Mouse (Mus musculus): ENCODE measurements around the gene Tecpr2.

Gene Tecpr2

DNA sequence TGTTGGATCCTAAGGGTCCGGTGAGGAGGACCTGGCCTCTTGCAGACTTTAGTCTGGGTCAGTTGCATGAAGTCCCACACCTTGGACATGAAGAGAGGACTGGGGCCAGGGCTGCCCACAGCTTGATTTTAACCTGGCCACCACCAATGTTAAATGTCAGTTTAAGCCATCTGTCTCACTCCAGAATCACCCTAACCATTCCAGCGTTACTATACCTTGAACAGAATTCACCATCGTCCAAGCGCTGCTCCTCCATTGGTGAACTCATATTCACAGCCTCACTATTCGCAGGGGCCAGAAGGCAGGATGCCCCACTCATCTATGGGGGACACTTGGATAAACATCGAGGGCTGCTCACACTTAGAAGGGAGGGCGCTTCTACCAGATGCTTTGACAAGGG lies 111.9 kb downstream of the Tecpr2 start:
- DNase-seq (ENCODE audit: low read depth in 2 of 2, low spot score in 2 of 2): no peak

DNA sequence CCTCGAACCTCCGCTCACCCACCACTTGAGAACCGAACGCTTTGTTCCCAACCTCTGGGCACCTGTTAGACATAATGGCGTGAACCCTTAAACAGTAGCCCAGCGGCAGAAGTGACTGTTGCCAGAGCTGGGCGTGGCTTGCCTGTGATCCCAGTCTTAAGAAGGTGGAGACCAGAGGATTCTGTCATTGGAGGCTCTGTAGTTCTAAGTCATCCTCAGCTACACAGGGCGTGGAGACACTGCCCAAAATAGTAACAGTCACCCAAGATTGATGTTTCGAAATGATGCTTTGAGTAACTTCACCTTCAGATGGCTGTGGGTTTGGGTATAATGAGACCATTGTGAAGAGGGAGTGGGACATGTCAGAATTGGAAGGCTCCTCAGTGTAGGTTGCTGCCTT lies 115.1 kb downstream of the Tecpr2 start:
- DNase-seq (ENCODE audit: low read depth in 2 of 2, low spot score in 2 of 2): no peak

DNA sequence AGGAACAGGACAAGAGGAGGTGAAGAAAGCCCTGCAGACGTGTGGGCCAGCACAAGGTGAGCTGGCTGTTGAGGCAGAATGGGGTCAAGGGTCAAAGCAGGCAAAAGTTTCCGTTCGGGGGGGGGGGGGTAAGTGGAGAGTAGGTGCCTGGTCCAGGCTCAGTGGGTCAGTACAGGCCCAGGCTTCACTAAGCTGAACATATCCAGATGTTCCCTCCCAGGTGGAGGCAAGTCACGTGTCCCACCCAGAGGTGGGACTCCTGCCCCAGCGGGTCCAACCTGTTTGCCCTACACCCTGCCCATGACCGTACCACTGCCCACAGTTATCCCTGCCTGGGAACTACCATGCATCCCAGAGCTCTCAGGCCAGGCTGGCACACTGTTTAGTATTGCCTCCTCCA lies 116.7 kb downstream of the Tecpr2 start:
- no peak for DNase-seq (ENCODE audit: low read depth in 2 of 2, low spot score in 2 of 2)

DNA sequence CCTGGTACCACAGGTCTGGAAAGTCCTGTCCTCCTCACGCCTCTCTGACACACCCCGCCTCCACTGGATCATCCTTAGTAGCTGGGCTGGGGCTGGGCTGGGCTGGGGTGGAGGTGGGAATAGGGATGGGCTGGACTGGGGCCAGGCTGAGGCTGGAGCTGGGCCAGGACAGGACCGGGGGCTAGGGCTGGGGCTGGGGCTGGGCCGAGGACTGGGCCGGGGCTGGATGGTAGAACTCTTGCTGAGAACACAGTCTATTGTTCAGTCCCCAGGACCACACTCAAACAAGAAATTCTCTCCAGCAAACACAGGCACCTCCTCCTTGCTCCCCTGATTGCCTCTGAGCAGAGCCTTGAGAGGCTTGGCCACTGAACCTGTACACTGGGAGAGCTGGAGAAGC lies 117.3 kb downstream of the Tecpr2 start:
- no peak for DNase-seq (ENCODE audit: low read depth in 2 of 2, low spot score in 2 of 2)

DNA sequence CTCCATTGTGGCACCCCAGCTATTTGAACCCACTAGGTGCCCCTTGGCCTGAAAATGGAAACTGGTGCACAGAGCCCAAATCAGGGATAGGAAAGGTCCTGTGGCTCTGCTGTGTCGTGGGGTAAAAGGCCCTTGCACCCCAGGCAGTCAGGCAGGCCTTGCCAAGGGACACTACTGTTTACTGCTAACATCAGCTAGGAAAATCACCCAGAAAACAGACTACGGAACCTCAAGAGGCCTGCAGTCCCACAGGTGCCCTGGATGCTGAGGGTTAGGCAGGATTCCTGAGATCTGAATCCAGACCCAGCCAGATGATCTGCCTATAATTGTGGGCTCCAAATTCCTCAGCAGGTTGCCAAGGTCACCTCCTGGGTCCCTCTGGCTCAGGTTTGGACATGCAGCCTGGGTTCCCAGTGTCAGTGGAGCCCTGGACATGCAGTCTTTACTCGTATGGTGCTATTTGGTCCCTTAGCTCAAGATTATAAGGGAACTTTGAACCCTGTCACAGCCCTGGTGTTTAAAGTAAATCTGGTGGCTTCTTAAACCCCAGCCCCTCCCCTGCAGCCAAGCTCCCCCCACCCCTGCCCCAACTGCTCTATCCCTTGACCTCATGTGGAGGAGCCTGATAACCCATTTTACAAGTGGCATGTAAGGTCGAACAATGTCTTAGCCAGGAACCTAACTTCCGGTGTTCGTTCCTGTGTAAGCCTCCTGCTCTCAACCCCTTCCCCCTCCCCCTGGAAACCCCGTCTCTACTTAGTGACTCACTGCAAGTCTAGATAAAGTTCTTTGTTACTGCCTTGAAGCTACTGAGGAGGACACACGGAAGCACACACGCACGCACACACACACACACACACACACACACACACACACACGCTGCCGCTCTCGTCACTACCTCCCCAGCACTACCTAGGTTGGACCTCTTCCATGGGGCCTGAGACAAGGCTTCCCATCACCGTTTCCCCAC lies 118.4 kb downstream of the Tecpr2 start:
- DNase-seq (ENCODE audit: low read depth in 2 of 2, low spot score in 2 of 2): peak; percentile 27 to 54

DNA sequence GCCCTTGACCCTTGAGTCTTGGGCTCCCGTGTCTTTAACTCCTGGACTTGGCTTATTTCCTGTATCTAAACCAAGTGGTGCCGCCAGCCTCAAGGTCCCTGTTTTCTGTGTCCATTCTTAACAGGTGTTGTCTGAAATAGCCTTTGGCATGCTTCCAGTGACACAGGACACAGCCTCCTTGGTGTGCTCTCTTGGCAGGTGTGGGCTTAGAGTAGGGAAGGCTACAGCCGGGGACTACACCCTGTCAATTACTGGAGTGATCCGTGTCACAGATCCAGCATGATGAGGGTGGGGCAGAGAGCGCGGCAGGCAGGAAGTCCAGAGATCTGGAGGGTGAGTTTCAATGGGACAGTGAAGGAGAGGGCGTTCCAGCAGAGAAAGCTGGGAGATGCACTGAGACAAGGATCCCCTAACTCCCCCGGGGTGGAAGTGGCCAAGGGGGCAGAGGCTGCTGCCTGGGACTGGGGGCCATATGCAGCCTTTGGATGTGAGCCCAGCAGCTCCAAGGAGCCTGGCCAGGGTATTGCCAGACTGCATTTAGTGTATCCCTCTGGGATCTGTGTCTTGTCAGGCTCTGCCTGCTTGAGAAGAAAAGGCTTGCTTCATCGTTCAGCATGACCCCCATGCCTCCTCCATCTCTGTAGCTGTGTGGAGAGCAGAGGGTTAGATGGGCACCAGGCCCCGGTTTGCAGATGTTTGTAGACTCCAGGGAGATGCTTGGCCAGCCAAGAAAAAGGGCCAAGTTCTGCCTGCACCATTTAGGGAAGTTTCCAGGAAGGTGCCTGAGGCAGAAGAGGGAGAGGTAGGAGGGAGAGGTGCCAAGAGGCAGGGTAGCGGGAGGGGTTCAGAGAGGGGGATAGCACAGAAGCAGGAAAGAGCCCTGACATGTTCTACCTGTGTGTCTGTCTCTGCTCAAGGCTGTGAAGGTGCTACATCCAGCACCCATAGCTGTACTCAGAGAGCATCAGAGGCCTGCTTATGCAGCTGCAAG lies 119.7 kb downstream of the Tecpr2 start:
- DNase-seq (ENCODE audit: low read depth in 2 of 2, low spot score in 2 of 2): no peak

DNA sequence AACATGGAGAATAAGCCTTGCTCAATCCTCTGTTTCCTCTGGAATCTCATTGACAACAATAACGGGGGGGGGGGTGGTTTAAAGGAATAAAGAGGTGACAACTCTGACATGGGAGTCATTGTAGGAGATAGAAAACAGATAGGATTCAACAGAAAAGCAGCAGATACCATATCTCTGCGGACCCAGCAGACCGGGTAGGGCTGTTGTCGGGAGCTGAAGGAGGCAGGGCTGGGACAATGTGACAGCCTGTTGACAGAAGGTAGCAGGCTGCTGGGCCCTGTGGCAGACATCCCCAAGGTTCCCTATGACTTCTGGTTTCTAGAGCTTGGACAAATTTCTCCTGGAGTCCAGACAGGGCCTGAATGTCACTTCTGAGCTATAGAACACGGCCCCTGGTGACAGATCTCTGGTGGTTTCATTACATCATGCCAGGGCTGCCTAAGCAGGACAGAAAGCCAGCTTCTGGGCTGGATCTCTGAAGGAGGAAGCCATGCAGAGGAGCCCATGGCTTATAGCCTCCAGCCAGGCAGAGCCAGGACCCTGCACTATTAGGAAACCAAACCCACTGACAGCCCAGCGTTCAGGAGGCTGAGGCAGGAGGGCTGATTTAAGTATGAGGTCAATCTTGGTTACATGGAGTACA lies 120.7 kb downstream of the Tecpr2 start:
- DNase-seq (ENCODE audit: low read depth in 2 of 2, low spot score in 2 of 2): no peak

DNA sequence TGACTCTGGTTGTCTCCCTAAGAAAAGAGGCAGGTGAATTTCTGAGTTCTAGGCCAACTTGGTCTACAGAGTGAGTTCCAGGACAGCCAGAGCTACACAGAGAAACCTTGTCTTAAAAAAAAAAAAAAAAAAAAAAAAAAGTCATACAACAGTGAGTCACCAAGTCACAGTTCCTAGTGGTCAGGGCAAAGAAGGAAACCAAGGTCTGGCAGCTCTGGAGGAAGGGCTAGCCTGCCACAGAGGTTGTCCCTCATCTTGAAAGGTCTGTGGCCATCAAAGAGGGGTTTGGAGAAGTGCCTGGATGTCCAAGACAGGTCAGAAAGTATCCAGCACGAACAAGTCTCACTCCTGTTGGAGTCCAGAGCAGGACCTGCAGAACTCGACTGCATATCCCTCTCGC lies 127.7 kb downstream of the Tecpr2 start:
- DNase-seq (ENCODE audit: low read depth in 2 of 2, low spot score in 2 of 2): no peak

DNA sequence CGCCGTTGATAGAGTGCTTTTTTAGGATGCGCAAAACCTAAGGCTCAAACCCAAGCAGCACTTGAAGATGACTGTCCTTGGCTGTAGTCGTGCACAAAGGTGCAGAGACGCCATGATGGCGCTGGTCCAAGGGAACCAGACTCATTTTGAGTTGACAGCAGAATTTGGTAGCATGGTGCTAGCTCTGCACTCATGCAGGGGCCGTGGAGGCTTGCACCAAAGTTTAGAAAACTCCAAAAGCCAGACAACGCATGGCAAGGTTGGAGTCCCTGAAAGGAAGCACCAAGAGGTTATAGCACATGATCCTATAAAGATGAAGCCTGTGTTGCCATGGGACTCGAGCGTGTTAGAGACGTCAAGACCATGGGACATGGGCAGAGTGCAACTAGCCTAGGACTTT lies 129.0 kb downstream of the Tecpr2 start:
- no peak for DNase-seq (ENCODE audit: low read depth in 2 of 2, low spot score in 2 of 2)

DNA sequence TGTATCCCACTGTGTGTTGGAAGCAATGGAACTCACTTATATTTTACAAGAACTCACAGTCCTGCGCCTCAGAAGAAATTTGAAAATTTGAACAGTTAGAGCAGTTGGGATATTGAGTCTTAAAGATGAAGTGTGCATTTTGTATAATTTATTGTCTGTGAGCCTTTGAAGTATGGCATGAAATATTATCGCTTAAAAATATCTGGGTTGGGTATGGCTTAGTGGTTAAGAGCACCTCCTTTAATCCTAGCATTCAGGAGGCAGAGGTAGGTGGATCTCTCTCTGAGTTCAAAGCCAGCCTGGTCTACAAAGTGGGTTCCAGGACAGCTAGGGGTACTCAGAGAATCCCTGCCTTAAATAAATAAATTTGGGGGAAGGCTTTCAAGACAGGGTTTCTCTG lies 130.0 kb downstream of the Tecpr2 start:
- no peak for DNase-seq (ENCODE audit: low read depth in 2 of 2, low spot score in 2 of 2)

DNA sequence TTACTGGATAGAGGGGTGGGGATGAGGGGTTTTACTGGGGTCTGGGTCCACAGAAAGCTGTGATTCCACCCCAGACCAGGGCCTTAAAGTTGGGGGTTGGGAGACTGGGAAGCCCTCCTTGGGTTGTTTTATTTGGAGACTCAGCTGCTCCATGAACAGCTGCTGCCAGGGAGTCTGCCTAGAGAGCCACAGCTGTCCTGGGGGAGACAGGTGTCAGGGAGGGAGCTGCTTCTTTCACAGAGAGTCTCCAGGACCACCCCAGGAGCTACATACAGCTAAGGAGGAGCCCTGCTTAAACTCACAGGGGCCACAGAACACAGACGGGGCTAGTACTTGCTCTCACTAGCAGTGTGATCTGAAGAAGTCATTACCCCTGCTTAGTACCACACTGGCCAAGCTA lies 132.1 kb downstream of the Tecpr2 start:
- no peak for DNase-seq (ENCODE audit: low read depth in 2 of 2, low spot score in 2 of 2)

DNA sequence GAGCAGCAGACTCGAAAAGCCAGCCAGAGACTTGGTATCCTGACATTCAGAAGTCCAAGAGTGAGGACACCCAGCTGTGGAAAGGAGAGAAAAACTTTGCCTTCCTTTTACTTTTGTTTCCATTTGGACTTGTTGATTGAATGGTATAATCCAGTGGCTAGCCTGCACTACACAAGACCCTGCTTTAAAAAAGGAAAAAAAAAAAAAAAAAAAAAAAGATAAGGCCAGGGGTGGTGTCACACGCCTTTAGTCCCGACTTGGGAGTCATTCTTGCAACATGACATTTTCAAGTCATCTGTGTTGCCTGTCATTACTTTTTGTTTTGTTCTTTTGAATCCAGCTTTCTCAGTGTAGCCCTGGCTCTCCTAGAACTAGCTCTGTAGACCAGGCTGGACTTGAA lies 132.5 kb downstream of the Tecpr2 start:
- DNase-seq (ENCODE audit: low read depth in 2 of 2, low spot score in 2 of 2): no peak

Measured in CD8-positive naive resting alpha-beta T cell, adult 2 months (primary cell).